Mouse (Mus musculus): Measurements from ENCODE around the gene Hoxb2. TPM values are rescaled to one million over a fixed set of nuclear protein-coding genes. Genes with fewer than 3 reads are reported as not detected.

The Hoxb2 gene
- polyA plus RNA-seq, 1 experiment from 2014 or later = 20.3 TPM

DNA sequence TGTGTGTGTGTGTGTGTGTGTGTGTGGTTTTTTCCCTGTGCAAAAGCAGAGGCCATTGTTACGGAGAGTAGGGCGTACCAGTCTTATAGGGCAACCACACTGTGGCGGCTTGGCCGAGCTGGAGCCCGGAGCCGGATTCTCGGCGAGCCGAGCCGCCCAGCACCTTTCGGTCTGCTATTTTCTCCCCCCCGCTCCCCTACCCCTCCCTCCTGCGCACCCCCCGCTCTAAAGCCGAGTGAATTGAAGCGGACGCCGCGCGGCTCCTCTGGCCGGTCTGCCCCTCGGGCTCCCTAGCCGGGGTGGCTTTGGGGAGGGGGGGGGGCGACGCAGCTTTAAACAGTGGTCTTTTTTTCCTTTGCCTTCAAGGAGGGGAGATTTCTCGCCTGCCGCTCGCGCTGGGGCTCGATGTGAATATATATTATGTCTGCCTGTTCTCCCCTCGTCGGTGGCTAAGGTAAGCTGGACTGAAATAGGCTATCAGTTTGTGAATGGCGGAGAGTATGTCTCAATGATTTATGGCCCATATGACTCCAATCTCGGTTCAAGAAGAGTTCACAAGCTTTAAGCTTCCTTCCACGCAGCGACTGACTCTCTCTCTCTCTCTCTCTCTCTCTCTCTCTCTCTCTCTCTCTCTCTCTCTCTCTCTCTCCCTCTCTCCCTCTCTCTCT lies 9.5 kb upstream of the Hoxb2 start:
- H3K4me1 ChIP-seq = peaks cover 51% of the 10 kb centered on the region
- H3K9ac ChIP-seq = peak overlapping the region; percentile 50; the same call in 1 of the 2 replicates
- no peaks in the 10 kb centered on the region for H3K36me3 ChIP-seq
- peak overlapping the region; percentile 94 for H3K27ac ChIP-seq
- ATAC-seq (ENCODE audit: insufficient read depth, low FRiP score, low read depth) = peak; percentile 52; the same call in 1 of the 2 replicates
- H3K27me3 ChIP-seq (replicated peaks) = peaks cover 28% of the 10 kb centered on the region
- no peaks in the 10 kb centered on the region for H3K9me3 ChIP-seq
- 2% methylated on average over 28 of the region's 36 CpGs for WGBS
- peak overlapping the region; percentile 65 for H3K4me2 ChIP-seq
- H3K4me3 ChIP-seq (replicated peaks) = peak overlapping the region; percentile 42

DNA sequence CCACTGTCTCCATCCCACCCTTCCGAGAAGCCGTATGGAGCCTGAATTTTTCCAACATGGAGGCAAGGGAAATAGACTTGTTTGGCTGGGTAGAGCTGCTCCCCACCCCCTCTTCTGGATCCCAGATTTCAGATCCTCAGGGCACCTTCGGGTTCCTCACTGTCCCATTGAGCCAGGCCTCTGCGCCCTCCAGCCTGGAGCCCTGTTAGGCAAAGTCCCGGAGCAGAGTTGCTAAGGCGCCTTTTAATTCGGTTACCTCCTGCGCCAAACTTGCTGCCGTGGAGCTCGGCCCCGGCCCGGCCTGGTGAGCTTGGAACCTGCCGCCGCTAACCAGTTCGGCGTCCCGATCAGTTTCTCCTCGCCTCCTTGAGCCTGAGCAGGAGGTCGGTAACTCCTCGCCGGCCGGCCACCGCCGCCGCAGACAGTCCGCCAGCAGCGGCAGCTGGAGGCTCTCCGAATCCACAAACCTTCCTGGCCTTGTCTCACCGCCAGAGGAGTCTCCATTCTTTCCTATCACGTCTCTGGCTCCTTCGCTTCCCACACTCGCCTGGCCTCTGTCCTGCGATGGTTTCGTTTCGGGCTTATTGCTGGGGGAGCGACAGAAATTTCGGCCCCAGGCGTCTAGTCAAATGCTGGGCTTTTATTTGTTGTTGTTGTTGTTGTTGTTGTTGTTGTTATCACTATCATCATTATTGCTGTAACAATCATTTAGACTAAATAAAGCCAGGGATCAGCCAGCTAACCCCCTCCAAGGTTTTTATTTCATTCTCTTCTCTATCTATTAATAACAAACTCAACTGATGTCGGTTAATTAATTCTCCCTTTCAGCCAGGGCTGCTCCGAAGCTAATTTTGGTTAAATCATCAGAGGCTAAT lies 8.4 kb upstream of the Hoxb2 start:
- Histone ChIP-seq H3K4me1 (peaks cover 50% of the 10 kb centered on the region), H3K27me3 (replicated peaks) (peaks cover 36% of the 10 kb centered on the region), H3K27ac (peak overlapping the region; percentile 94), H3K36me3 (no peaks in the 10 kb centered on the region), H3K9ac (peak overlapping the region; percentile 44; the same call in 1 of the 2 replicates), H3K9me3 (no peaks in the 10 kb centered on the region), H3K4me3 (replicated peaks) (peak overlapping the region; percentile 42), H3K4me2 (peak overlapping the region; percentile 65)
- no peak for ATAC-seq (ENCODE audit: insufficient read depth, low FRiP score, low read depth)
- 2% methylated on average over 40 of the region's 40 CpGs for WGBS

DNA sequence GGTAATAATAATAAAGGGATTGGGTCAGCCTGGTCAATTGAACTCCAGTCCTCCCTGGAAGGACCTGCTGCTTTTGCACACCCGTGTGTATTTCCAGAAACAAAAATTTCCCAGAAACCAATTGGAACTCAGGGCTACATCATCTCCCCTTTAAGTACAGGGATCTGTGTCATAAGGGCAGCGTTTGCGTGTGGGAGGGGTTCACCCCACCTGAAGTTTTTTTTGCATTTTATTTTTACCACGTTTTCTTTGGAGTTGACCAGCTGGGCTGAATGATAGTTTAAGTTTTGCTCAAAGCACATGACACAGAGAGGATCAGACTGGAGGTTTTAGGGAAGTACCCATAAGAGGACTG lies 7.8 kb upstream of the Hoxb2 start:
- Histone ChIP-seq H3K4me3 (replicated peaks) (peak overlapping the region; percentile 42; the same call in 1 of the 2 replicates), H3K27ac (peak overlapping the region; percentile 94), H3K4me2 (peak overlapping the region; percentile 65), H3K4me1 (peaks cover 48% of the 10 kb centered on the region), H3K36me3 (no peaks in the 10 kb centered on the region), H3K27me3 (replicated peaks) (peaks cover 36% of the 10 kb centered on the region), H3K9me3 (no peaks in the 10 kb centered on the region), H3K9ac (peak overlapping the region; percentile 6; the same call in 1 of the 2 replicates)
- WGBS = 11% methylated on average over 4 of the region's 4 CpGs
- no peak for ATAC-seq (ENCODE audit: insufficient read depth, low FRiP score, low read depth)

DNA sequence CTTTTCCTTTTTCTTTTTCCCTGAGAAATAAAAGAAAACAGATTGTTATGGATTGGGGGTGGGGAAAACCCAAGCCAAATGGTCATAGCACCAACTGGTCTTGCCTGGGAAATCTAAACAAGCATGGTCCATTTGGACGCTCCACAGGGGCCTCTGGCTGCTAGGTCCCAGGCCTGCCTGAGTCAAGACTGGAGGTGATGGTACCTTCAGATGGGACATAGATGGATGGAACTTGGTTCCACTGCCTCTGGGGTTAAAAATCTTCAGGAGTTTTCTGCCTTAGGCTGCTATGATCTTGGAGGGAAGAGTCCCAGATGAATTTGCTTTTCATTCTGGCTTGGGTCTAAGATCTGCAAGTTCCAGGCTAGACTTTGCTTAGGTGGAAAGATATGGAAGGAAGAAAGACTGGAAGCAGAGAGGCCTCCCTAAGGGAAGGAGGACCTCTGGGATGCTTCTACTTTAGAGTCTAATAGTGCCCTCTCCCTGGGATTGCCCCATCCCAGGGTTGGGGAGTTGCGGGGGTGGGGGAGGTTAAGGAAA lies 7.0 kb upstream of the Hoxb2 start:
- H3K9ac ChIP-seq = no peak overlapping the region
- peak overlapping the region; percentile 65 for H3K4me2 ChIP-seq
- 24% methylated on average over 2 of the region's 2 CpGs for WGBS
- no peak for ATAC-seq (ENCODE audit: insufficient read depth, low FRiP score, low read depth)
- peaks cover 33% of the 10 kb centered on the region for H3K27me3 ChIP-seq (replicated peaks)
- peak overlapping the region; percentile 94 for H3K27ac ChIP-seq
- H3K4me1 ChIP-seq = peaks cover 44% of the 10 kb centered on the region
- H3K9me3 ChIP-seq = no peaks in the 10 kb centered on the region
- 0 out of 2 replicates have a peak overlapping the region, but pooled peaks have one; percentile 3 for H3K4me3 ChIP-seq (replicated peaks)
- no peaks in the 10 kb centered on the region for H3K36me3 ChIP-seq

DNA sequence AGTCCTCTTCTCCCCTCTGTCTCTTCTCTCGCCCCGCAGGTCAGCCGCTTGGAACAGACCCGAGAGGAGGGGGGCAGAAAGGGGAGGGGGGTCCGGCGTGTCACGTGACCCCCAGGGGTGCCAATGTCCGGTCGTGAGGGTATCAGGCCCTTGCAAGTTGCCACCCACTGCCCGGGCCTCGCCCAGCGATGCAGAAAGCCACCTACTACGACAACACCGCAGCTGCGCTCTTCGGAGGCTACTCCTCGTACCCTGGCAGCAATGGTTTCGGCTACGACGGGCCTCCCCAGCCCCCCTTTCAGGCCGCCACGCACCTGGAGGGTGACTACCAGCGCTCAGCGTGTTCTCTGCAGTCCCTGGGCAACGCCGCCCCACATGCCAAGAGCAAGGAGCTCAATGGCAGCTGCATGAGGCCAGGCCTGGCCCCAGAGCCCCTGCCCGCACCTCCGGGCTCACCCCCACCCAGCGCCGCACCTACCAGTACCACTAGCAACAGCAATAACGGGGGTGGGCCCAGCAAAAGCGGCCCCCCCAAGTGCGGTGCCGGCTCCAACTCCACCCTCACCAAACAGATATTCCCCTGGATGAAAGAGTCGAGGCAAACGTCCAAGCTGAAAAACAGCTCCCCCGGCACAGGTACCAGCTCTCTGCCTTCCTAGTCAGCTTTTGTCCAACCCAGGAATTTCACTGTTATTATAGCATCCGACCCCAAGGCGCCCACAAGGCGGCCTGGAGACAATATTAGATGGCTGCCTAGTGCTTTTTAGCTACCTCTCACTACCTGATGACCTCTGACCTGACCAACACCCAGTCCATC lies 6.1 kb upstream of the Hoxb2 start:
- 0 out of 2 replicates have a peak overlapping the region, but pooled peaks have one; percentile 0 for H3K9ac ChIP-seq
- H3K36me3 ChIP-seq = no peaks in the 10 kb centered on the region
- 14% methylated on average over 39 of the region's 40 CpGs for WGBS
- H3K4me3 ChIP-seq (replicated peaks) = peak overlapping the region; percentile 32
- H3K27me3 ChIP-seq (replicated peaks) = peaks cover 27% of the 10 kb centered on the region
- no peak for ATAC-seq (ENCODE audit: insufficient read depth, low FRiP score, low read depth)
- H3K4me1 ChIP-seq = peaks cover 40% of the 10 kb centered on the region
- H3K9me3 ChIP-seq = no peaks in the 10 kb centered on the region
- peak overlapping the region; percentile 94 for H3K27ac ChIP-seq
- peak overlapping the region; percentile 65 for H3K4me2 ChIP-seq

DNA sequence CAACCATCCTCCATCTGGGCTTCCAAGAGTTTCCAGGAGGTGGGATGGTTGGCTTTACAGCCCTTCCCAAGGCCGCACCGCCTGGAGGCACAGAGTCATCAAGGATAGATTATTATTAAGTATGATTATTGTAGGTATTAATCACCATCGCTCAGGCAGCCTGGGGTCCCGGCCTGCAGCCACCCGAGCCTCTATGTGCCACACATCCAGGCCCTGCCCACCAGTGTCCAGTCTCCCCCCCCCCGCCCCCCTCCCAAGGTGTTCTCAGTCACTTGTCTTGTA lies 5.5 kb upstream of the Hoxb2 start:
- peaks cover 34% of the 10 kb centered on the region for H3K4me1 ChIP-seq
- WGBS = 9% methylated on average over 6 of the region's 6 CpGs
- peak overlapping the region; percentile 32 for H3K4me3 ChIP-seq (replicated peaks)
- H3K27ac ChIP-seq = peak overlapping the region; percentile 94
- H3K27me3 ChIP-seq (replicated peaks) = peaks cover 27% of the 10 kb centered on the region
- H3K9ac ChIP-seq = no peak overlapping the region
- no peak for ATAC-seq (ENCODE audit: insufficient read depth, low FRiP score, low read depth)
- peak overlapping the region; percentile 65 for H3K4me2 ChIP-seq
- no peaks in the 10 kb centered on the region for H3K9me3 ChIP-seq
- H3K36me3 ChIP-seq = no peaks in the 10 kb centered on the region

DNA sequence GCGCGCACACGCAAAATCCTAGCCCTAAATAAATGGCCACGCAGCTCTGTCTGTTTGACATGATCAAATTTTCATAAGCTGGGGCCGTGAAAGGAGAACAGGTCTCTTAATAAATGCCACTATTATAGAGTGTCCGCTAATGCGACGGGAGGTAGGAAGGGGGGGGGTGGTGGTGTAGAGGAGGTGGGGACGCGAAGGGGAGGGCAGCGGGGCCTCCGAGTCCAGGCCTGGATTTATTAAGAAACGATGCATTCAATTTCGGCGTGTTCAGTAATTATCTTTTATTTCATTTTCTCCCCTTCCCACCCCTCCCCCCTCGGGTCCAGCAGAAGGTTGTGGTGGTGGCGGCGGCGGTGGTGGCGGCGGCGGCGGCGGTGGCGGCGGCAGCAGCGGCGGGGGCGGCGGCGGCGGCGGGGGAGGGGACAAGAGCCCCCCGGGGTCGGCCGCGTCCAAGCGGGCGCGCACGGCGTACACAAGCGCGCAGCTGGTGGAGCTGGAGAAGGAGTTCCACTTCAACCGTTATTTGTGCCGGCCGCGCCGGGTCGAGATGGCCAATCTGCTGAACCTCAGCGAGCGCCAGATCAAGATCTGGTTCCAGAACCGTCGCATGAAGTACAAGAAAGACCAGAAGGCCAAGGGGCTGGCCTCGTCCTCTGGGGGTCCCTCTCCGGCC lies 5.0 kb upstream of the Hoxb2 start:
- ATAC-seq (ENCODE audit: insufficient read depth, low FRiP score, low read depth) = no peak
- WGBS = 4% methylated on average over 42 of the region's 56 CpGs
- Histone ChIP-seq H3K36me3 (no peaks in the 10 kb centered on the region), H3K4me3 (replicated peaks) (peak overlapping the region; percentile 32), H3K4me1 (peaks cover 37% of the 10 kb centered on the region), H3K9me3 (no peaks in the 10 kb centered on the region), H3K27me3 (replicated peaks) (peaks cover 27% of the 10 kb centered on the region), H3K27ac (peak overlapping the region; percentile 94), H3K9ac (peak overlapping the region; percentile 29; the same call in 1 of the 2 replicates), H3K4me2 (peak overlapping the region; percentile 65)

DNA sequence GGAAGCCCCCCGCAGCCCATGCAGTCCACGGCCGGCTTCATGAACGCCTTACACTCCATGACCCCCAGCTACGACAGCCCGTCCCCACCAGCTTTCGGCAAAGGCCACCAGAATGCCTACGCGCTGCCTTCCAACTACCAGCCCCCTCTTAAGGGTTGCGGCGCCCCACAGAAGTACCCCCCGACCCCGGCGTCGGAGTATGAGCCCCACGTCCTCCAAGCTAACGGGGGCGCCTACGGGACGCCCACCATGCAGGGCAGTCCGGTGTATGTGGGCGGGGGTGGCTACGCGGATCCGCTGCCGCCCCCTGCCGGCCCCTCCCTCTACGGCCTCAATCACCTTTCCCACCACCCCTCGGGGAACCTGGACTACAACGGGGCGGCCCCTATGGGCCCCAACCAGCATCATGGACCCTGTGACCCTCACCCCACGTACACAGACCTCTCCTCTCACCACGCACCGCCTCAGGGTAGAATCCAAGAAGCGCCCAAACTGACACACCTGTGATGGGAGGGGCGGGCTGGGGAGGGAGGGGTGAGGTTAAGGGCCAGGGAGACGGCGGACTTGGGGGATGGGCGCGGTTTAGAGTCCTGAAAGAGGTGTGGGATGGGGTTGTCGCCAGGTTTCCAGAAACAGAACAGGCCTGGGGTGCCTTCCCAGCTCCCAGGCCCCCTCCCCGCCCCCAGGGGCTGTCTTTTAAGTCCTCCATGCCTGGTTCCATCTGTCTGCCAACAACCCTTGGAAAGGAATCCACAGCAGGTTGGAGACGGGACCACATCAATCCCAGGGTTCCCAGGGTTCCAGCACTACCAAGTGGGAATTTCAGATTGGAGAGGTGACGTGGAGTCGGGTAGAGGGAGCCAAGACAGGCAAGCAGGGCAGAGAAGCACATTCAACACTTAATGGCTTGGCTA lies 4.2 kb upstream of the Hoxb2 start:
- Histone ChIP-seq H3K4me2 (peak overlapping the region; percentile 65), H3K9ac (peak overlapping the region; percentile 9; the same call in 1 of the 2 replicates), H3K9me3 (no peaks in the 10 kb centered on the region), H3K4me3 (replicated peaks) (peak overlapping the region; percentile 32), H3K4me1 (peaks cover 44% of the 10 kb centered on the region), H3K27me3 (replicated peaks) (peaks cover 27% of the 10 kb centered on the region), H3K27ac (peak overlapping the region; percentile 94), H3K36me3 (no peaks in the 10 kb centered on the region)
- no peak for ATAC-seq (ENCODE audit: insufficient read depth, low FRiP score, low read depth)
- 7% methylated on average over 43 of the region's 45 CpGs for WGBS

DNA sequence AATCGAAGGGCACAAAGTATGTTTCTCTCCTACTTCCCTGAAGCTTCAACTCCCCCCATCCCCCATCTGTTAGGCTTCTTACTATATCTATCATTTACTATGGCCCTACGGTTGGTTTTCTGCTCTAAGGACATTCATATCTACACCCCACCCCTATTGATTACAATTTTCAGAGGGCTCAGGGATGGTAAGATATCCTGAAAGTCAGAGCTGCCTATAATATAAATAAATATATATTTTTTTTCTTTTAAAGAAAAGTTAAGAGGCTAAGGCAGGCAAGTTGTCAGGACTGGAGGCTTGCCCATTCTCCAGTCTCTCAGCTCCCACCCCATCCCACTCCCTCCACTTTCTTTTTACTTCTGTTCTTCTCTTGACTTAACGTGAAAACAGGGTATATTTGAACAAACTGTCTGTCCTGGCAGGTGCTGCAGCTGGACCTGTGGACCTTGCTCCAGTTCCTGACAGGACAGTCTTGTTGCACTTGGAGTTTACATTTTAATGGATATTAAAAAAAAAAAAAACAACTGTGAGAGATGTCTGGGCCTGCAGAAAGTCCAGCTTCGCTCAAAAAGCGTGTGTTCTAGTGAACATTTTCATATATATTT lies 3.3 kb upstream of the Hoxb2 start:
- peaks cover 30% of the 10 kb centered on the region for H3K27me3 ChIP-seq (replicated peaks)
- no peak overlapping the region for H3K9ac ChIP-seq
- H3K4me2 ChIP-seq = no peak overlapping the region
- H3K36me3 ChIP-seq = no peaks in the 10 kb centered on the region
- no peaks in the 10 kb centered on the region for H3K9me3 ChIP-seq
- H3K4me3 ChIP-seq (replicated peaks) = no peak overlapping the region
- no peak for ATAC-seq (ENCODE audit: insufficient read depth, low FRiP score, low read depth)
- peak overlapping the region; percentile 94 for H3K27ac ChIP-seq
- WGBS = 34% methylated on average over 5 of the region's 5 CpGs
- peaks cover 46% of the 10 kb centered on the region for H3K4me1 ChIP-seq

DNA sequence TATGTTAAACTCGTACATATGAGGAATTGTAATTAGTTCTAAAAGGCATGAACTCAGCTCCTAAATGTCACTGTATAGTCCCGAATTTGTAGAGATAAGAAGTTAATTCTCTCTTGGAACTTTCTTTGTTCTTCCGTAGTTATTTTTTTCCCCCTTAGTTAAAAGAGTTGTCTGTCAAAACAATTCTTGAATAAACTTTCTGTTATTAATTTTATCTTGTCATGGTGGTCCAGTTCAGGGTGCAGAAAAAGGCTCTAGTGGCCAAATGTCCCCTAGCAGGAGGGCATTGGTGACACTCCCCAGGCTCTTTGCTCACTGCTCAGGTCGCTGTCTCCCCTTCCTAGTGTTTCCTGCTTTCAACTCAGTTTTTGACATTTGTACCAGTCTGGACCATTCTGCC lies 2.6 kb upstream of the Hoxb2 start:
- WGBS = 17% methylated on average over 4 of the region's 4 CpGs
- peaks cover 46% of the 10 kb centered on the region for H3K4me1 ChIP-seq
- H3K27me3 ChIP-seq (replicated peaks) = peaks cover 31% of the 10 kb centered on the region

More for the DNA sequence above, 2.6 kb upstream of the Hoxb2 start:
- Histone ChIP-seq H3K9ac (no peak overlapping the region), H3K9me3 (no peaks in the 10 kb centered on the region), H3K4me3 (replicated peaks) (no peak overlapping the region), H3K36me3 (no peaks in the 10 kb centered on the region), H3K27ac (peak overlapping the region; percentile 98), H3K4me2 (peak overlapping the region; percentile 34; the same call in 1 of the 2 replicates)
- no peak for ATAC-seq (ENCODE audit: insufficient read depth, low FRiP score, low read depth)
